Mouse (Mus musculus): Measurements from ENCODE around the gene Xpot. TPM values are rescaled to one million over a fixed set of nuclear protein-coding genes. Genes with fewer than 3 reads are reported as not detected.

Xpot gene
- polyA plus RNA-seq, 1 experiment from 2014 or later, result 18.3 TPM

GRCm38 (mm10) chr10:121636276-121636675 lies 10.1 kb upstream of the Xpot start:
- Histone ChIP-seq H3K36me3 (ENCODE audit: inconsistent target) (no peaks in the 10 kb centered on the region), H3K27ac (no peak overlapping the region), H3K4me3 (ENCODE audit: inconsistent target) (no peak overlapping the region), H3K79me2 (ENCODE audit: inconsistent target) (no peaks in the 10 kb centered on the region)
- WGBS (ENCODE audit: missing documents), result 97% methylated on average over 6 of the region's 6 CpGs

DNA sequence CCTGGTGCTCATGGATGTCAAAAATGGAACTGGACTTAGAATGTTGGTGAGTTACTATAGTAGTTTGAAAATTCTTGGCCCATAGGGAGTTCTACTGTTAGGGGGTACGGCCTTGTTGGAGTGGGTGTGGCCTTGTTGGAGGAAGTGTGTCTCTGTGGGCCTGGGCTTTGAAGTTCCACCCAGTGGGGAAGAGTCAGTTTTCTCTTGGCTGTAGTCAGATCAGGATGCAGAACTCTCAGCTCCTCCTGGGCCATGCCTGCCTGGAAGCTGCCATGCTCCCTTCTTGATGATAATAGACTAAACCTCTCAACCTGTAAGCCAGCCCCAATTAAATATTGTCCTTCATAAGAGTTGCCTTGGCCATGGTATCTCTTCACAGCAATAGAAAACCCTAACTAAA lies 8.0 kb upstream of the Xpot start:
- 0% methylated on average over 1 of the region's 1 CpGs for WGBS (ENCODE audit: missing documents)
- Histone ChIP-seq H3K27ac (no peak overlapping the region), H3K4me3 (ENCODE audit: inconsistent target) (no peak overlapping the region)

DNA sequence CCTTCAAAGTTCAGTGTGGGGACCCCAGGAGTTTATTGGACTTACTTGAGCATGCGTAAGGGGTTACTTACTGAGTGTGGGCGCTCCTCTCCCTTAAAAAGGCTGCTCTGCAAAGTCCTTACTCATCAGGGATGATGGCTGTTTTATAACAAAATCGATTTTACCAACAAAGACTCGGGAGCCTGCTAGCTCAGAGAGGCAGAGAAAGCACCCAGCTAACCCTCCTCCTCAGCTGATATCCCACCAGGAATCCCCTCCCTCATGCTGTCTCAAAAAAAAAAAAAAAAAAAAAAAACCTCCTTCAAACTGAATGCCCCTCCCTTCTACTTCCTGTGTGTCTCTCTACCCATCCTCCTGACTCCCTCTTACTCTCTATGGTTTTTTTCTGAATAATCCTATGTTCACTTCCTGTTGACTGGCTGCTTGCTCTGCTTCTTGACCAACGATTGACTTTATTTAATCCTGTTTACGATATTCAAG lies 2.5 kb upstream of the Xpot start:
- Histone ChIP-seq H3K36me3 (ENCODE audit: inconsistent target) (no peaks in the 10 kb centered on the region), H3K79me2 (ENCODE audit: inconsistent target) (peaks cover 21% of the 10 kb centered on the region), H3K27ac (no peak overlapping the region), H3K4me3 (ENCODE audit: inconsistent target) (no peak overlapping the region)
- WGBS (ENCODE audit: missing documents), result 91% methylated on average over 6 of the region's 6 CpGs

More for the DNA sequence above, 8.0 kb upstream of the Xpot start:
- Histone ChIP-seq H3K36me3 (ENCODE audit: inconsistent target) (no peaks in the 10 kb centered on the region), H3K79me2 (ENCODE audit: inconsistent target) (no peaks in the 10 kb centered on the region)

- WGBS (ENCODE audit: missing documents), result 91% methylated on average over 10 of the region's 10 CpGs
- H3K79me2 ChIP-seq (ENCODE audit: inconsistent target), result peaks cover 33% of the 10 kb centered on the region
- H3K36me3 ChIP-seq (ENCODE audit: inconsistent target), result no peaks in the 10 kb centered on the region; the same call in 1 of the 2 replicates
- no peak overlapping the region for H3K27ac ChIP-seq
- H3K4me3 ChIP-seq (ENCODE audit: inconsistent target), result no peak overlapping the region
Measured at GRCm38 (mm10) chr10:121627216-121627852, 1.2 kb upstream of the Xpot start.

- Histone ChIP-seq H3K36me3 (ENCODE audit: inconsistent target) (peaks cover 13% of the 10 kb centered on the region), H3K79me2 (ENCODE audit: inconsistent target) (peaks cover 51% of the 10 kb centered on the region), H3K4me3 (ENCODE audit: inconsistent target) (peak overlapping the region; percentile 73), H3K27ac (peak overlapping the region; percentile 81)
- 1% methylated on average over 38 of the region's 41 CpGs for WGBS (ENCODE audit: missing documents)
Measured at GRCm38 (mm10) chr10:121625407-121626185, 536 bp downstream of the Xpot start.

DNA sequence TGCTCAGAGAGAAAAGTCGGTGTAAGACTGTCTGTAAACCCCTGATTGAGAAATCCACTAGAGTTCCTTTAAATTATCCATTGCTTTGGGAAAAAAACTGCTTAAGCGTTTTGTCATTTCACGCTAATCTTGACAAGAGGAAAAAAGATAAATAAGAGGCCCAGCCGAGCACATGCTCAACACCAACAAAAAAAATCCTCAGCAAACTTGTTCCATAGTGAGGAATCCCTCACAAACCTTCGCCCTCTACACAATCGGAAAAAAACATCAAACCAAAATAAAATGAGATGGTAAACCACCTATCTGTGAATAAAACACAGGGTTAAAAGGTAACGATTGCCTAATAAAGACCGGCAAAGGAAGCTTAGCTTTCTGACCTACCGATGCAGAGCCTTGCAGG lies 1.1 kb downstream of the Xpot start:
- H3K4me3 ChIP-seq (ENCODE audit: inconsistent target), result peak overlapping the region; percentile 73
- H3K79me2 ChIP-seq (ENCODE audit: inconsistent target), result peaks cover 56% of the 10 kb centered on the region
- peaks cover 19% of the 10 kb centered on the region for H3K36me3 ChIP-seq (ENCODE audit: inconsistent target)
- 9% methylated on average over 9 of the region's 9 CpGs for WGBS (ENCODE audit: missing documents)
- H3K27ac ChIP-seq, result peak overlapping the region; percentile 81

- Histone ChIP-seq H3K79me2 (ENCODE audit: inconsistent target) (peaks cover 62% of the 10 kb centered on the region), H3K36me3 (ENCODE audit: inconsistent target) (peaks cover 30% of the 10 kb centered on the region), H3K27ac (no peak overlapping the region), H3K4me3 (ENCODE audit: inconsistent target) (no peak overlapping the region)
- WGBS (ENCODE audit: missing documents), result 84% methylated on average over 7 of the region's 7 CpGs
Measured at GRCm38 (mm10) chr10:121623670-121624069, 2.5 kb downstream of the Xpot start.

GRCm38 (mm10) chr10:121622431-121622830 lies 3.7 kb downstream of the Xpot start:
- H3K36me3 ChIP-seq (ENCODE audit: inconsistent target), result peaks cover 39% of the 10 kb centered on the region
- 88% methylated on average over 6 of the region's 6 CpGs for WGBS (ENCODE audit: missing documents)
- no peak overlapping the region for H3K27ac ChIP-seq
- peaks cover 62% of the 10 kb centered on the region for H3K79me2 ChIP-seq (ENCODE audit: inconsistent target)
- no peak overlapping the region for H3K4me3 ChIP-seq (ENCODE audit: inconsistent target)

DNA sequence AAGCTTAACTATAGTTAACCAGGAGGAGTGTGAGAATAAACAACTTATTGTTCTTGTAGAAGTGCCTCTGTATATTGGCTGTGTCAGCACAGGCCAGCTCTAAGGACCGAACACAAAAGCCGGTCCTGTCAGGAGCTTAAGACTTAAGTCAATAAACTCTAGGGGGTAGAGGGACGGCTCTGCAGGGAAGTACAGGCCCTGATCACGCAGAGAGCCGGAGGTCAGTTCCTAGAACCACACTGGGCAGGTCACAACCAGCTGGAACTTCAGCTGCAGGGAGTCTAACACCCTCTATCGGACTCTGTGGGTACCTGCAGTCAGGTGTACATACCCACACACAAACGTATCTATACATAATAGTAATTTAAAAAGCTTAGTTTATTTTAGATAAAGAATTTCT lies 10.2 kb downstream of the Xpot start:
- Histone ChIP-seq H3K4me3 (ENCODE audit: inconsistent target) (no peak overlapping the region), H3K79me2 (ENCODE audit: inconsistent target) (peaks cover 15% of the 10 kb centered on the region; the same call in 1 of the 2 replicates), H3K36me3 (ENCODE audit: inconsistent target) (peaks cover 63% of the 10 kb centered on the region), H3K27ac (no peak overlapping the region)
- 98% methylated on average over 7 of the region's 7 CpGs for WGBS (ENCODE audit: missing documents)

DNA sequence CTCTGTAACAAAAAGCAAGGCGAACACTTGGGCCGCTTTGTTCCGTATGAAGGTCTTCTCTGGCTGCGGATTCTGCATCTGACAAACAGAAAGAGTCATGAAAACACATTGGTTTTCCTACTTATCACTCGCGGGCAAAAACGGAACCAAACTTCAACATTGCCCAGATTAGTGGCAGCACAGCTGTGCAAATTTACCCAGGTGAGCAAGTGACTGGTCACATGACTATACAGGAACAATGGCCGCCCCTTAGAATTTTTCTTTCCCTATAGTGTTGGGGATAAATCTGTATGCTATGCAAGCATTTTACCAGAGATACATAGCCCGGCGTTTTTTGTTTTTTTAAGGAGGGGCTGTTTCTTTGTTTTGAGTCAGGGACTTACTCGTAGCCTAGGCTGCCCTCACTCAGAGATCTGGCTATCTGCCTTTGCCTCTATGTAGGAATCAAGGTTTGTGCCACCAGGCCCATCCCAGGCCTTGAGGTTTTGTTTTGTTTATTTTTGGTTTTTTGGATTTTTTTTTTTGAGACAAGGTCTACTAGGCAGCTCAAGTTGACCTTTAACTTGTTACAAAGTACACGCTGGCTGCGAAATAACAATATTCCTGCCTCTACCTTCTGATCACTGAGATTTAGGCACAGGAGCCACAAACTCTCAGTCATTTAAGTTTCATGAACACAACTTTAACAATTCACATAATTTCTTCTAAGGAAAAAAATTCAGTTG lies 10.8 kb downstream of the Xpot start:
- peaks cover 9% of the 10 kb centered on the region; the same call in 1 of the 2 replicates for H3K79me2 ChIP-seq (ENCODE audit: inconsistent target)
- 96% methylated on average over 13 of the region's 13 CpGs for WGBS (ENCODE audit: missing documents)

GRCm38 (mm10) chr10:121613570-121613969 lies 12.6 kb downstream of the Xpot start:
- H3K79me2 ChIP-seq (ENCODE audit: inconsistent target), result no peaks in the 10 kb centered on the region
- 31% methylated on average over 13 of the region's 13 CpGs for WGBS (ENCODE audit: missing documents)
- peak overlapping the region; percentile 45 for H3K27ac ChIP-seq
- H3K36me3 ChIP-seq (ENCODE audit: inconsistent target), result peaks cover 68% of the 10 kb centered on the region
- H3K4me3 ChIP-seq (ENCODE audit: inconsistent target), result no peak overlapping the region

More for the DNA sequence above, 10.8 kb downstream of the Xpot start:
- Histone ChIP-seq H3K4me3 (ENCODE audit: inconsistent target) (no peak overlapping the region), H3K27ac (no peak overlapping the region), H3K36me3 (ENCODE audit: inconsistent target) (peaks cover 65% of the 10 kb centered on the region)

DNA sequence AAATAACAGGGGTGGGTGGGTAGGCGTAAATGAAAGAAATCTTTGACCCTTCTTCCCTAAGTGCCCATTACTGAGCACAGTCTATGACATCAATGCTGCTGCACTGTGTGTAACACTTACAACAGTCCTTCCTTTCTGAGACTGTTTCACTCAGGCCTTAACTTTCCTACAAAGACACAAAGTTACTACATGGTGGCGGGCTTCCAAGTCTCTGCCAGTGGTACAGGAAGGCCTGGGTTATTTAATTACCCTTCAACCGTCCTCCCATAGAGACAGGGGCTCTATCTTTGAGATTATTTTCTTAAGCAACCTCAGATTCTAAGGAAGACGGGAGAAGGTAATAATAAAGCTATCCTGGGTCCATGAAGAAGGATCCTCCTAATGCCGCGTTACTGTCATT lies 13.7 kb downstream of the Xpot start:
- no peaks in the 10 kb centered on the region for H3K79me2 ChIP-seq (ENCODE audit: inconsistent target)
- H3K36me3 ChIP-seq (ENCODE audit: inconsistent target), result peaks cover 70% of the 10 kb centered on the region
- WGBS (ENCODE audit: missing documents), result 98% methylated on average over 6 of the region's 6 CpGs
- H3K4me3 ChIP-seq (ENCODE audit: inconsistent target), result no peak overlapping the region
- H3K27ac ChIP-seq, result no peak overlapping the region

- WGBS (ENCODE audit: missing documents), result 78% methylated on average over 8 of the region's 10 CpGs
- Histone ChIP-seq H3K36me3 (ENCODE audit: inconsistent target) (peaks cover 70% of the 10 kb centered on the region), H3K27ac (no peak overlapping the region), H3K79me2 (ENCODE audit: inconsistent target) (no peaks in the 10 kb centered on the region), H3K4me3 (ENCODE audit: inconsistent target) (no peak overlapping the region)
Measured at GRCm38 (mm10) chr10:121611587-121611986, 14.5 kb downstream of the Xpot start.

GRCm38 (mm10) chr10:121608177-121608576 lies 18.0 kb downstream of the Xpot start:
- peaks cover 81% of the 10 kb centered on the region for H3K36me3 ChIP-seq (ENCODE audit: inconsistent target)
- H3K79me2 ChIP-seq (ENCODE audit: inconsistent target), result no peaks in the 10 kb centered on the region
- 91% methylated on average over 10 of the region's 10 CpGs for WGBS (ENCODE audit: missing documents)
- H3K4me3 ChIP-seq (ENCODE audit: inconsistent target), result no peak overlapping the region
- no peak overlapping the region for H3K27ac ChIP-seq
